Mouse (Mus musculus): Measurements from ENCODE around the gene Man1c1.

DNA sequence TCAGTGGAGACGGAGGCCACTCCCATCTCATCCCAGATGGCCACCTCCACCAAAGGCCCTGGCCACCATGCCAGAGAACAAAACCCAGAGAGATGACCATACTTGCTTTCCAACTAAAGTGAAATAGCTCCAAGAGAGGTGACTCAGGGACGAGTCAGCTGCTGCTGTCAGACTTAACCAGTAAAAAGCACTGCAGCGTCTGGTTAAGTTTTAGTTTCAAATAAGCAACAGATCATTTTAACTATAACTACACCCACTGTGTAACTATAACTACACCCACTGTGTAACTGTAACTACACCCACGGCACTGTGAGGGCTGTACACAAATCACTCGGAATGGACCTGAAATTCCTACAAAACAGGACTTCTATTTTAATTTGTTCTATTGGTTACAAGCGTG is 17.0 kb upstream of the Man1c1 start:
- no peak for TF ChIP-seq CTCF (IDR thresholded peaks at IDR 0.05; ENCODE audit: low read depth, low read length)
- no peak for TF ChIP-seq TAL1 (conservative IDR thresholded peaks at IDR 0.05; ENCODE audit: low read depth, low read length)
- no peak for TF ChIP-seq GATA1 (IDR thresholded peaks at IDR 0.05; ENCODE audit: borderline replicate concordance, low read length)

All from G1E (cell line).